Mouse (Mus musculus) G1E (cell line): Measurements from ENCODE around the gene 1810062G17Rik.

ENCODE experiments used
- CTCF ChIP-seq: IDR thresholded peaks from 2 replicates; pipeline ENCODE4 v1.5.1; 2012; ENCODE audit warnings: low read depth, low read length, inconsistent platforms, mixed read lengths
- GATA1 ChIP-seq: IDR thresholded peaks from 2 replicates; pipeline ENCODE4 v1.6.1; 2012; ENCODE audit warnings: borderline replicate concordance, low read length, inconsistent platforms, mixed read lengths
- POLR2AphosphoS5 ChIP-seq: IDR thresholded peaks from 2 replicates; pipeline ENCODE4 v1.6.1; 2012; ENCODE audit warnings: low read depth, low read length, inconsistent platforms; ENCODE audit not compliant: insufficient replicate concordance

DNA sequence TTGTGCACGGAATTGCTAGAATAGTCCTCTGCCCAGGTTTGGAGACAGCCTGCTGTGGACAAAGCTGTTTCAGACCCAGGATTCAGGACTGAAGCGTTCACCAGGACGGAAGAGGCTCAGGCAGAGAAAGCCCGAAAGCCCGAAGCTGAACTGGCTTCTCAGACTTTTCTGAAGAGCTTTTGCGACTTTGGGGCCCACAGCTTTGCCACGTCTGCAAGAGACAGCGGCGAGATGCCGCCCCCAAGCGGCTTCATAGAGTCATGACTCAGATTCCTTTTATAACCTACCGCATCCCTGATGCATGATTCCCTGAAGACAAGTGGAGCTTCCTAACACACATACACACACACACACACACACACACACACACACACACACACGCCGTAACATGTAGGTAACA is 21.0 kb downstream of the 1810062G17Rik start:
- TF ChIP-seq CTCF = peak; percentile 17; the same call in 1 of the 2 replicates
- no peak for TF ChIP-seq POLR2AphosphoS5
- no peak for TF ChIP-seq GATA1
